Mouse (Mus musculus) embryonic facial prominence, embryonic 14.5 days (tissue): ENCODE data around the gene Serhl. TPM values are rescaled to one million over a fixed set of nuclear protein-coding genes. Genes with fewer than 3 reads are reported as not detected.
"Not testable (repeated sequence)": the region's sequence is repeated elsewhere in the genome, so short reads cannot be mapped to it uniquely, and the experiment has no call there.

Experiments
- ATAC-seq: fragments of 200-750 bp; cut with Nextera tagmentation; 2 replicates; pipeline ENCODE4 v1.8.0; 2017; ENCODE audit warnings: low read depth, moderate number of reproducible peaks, moderate TSS enrichment
- DNase-seq: peaks from one replicate; pipeline ENCODE4 v3.0.0-alpha.2; 2015; ENCODE audit warnings: low spot score
- H3K27ac ChIP-seq: fragments of 300-500 bp; sonication (generic); replicated peaks from 2 replicates; pipeline ENCODE4 v1.5.1; 2014; ENCODE audit warnings: low read depth, mild to moderate bottlenecking, low read length, moderate library complexity
- H3K27me3 ChIP-seq: fragments of 300-500 bp; sonication (generic); replicated peaks from 2 replicates; pipeline ENCODE4 v1.6.1; 2014; ENCODE audit warnings: low read length; ENCODE audit not compliant: control insufficient read depth, insufficient read depth
- H3K36me3 ChIP-seq: fragments of 300-500 bp; sonication (generic); 2 replicates; pipeline ENCODE4 v1.6.1; 2014; ENCODE audit warnings: low read length, mixed read lengths; ENCODE audit not compliant: control insufficient read depth, insufficient read depth
- H3K4me1 ChIP-seq: fragments of 300-500 bp; sonication (generic); 2 replicates; pipeline ENCODE4 v1.6.1; 2014; ENCODE audit warnings: antibody characterized with exemption, low read length; ENCODE audit not compliant: control insufficient read depth, insufficient read depth
- H3K4me2 ChIP-seq: fragments of 300-500 bp; sonication (generic); 2 replicates; pipeline ENCODE4 v1.6.1; 2014; ENCODE audit warnings: low read depth, mild to moderate bottlenecking, low read length, moderate library complexity, mixed read lengths
- H3K4me3 ChIP-seq: fragments of 300-500 bp; sonication (generic); 2 replicates; pipeline ENCODE4 v1.5.1; 2014; ENCODE audit warnings: low read depth, mild to moderate bottlenecking, low read length
- H3K9ac ChIP-seq: fragments of 300-500 bp; sonication (generic); 2 replicates; pipeline ENCODE4 v1.6.1; 2014; ENCODE audit warnings: low read depth, mild to moderate bottlenecking, low read length, moderate library complexity, mixed read lengths
- H3K9me3 ChIP-seq: fragments of 300-500 bp; sonication (generic); 2 replicates; pipeline ENCODE4 v1.6.1; 2016; ENCODE audit warnings: low read length; ENCODE audit not compliant: control insufficient read depth
- WGBS: fragments of 180-500 bp; shearing (Covaris S2); extraction: QIAGEN DNeasy Blood & Tissue Kit; methylation state at CpG from one replicate; pipeline ENCODE4 v1.1.7; 2014; 5-methylcytosine and 5-hydroxymethylcytosine counted together
- polyA plus RNA-seq: library from polyadenylated mRNA; unstranded; fragments of >200 nt; fragmentation: Nextera tagmentation; extraction: Ambion mirVana; gene quantifications from 2 replicates; pipeline ENCODE4 v1.2.1, GENCODE M21; 2014

Gene Serhl
- polyA plus RNA-seq, 1 experiment from 2014 or later, result 63.8 TPM

GRCm38 (mm10) chr15:83053261-83053660 is 36.0 kb upstream of the Serhl start:
- WGBS, result 48% methylated on average over 11 of the region's 11 CpGs
- Histone ChIP-seq H3K9ac (no peak overlapping the region), H3K36me3 (no peaks in the 10 kb centered on the region), H3K27ac (no peak overlapping the region), H3K4me2 (no peak overlapping the region), H3K9me3 (peaks cover 4% of the 10 kb centered on the region; the same call in 1 of the 2 replicates), H3K4me3 (no peak overlapping the region), H3K4me1 (peaks cover 9% of the 10 kb centered on the region), H3K27me3 (no peaks in the 10 kb centered on the region; the same call in 1 of the 2 replicates)
- DNase-seq (no peak), ATAC-seq (no peak)

GRCm38 (mm10) chr15:83055569-83055968 is 33.7 kb upstream of the Serhl start:
- Histone ChIP-seq H3K27ac (no peak overlapping the region), H3K4me1 (peaks cover 9% of the 10 kb centered on the region), H3K27me3 (no peaks in the 10 kb centered on the region; the same call in 1 of the 2 replicates), H3K9me3 (peaks cover 4% of the 10 kb centered on the region; the same call in 1 of the 2 replicates), H3K36me3 (no peaks in the 10 kb centered on the region), H3K9ac (no peak overlapping the region), H3K4me3 (no peak overlapping the region), H3K4me2 (no peak overlapping the region)
- no peak for ATAC-seq
- WGBS, result 45% methylated on average over 5 of the region's 5 CpGs
- no peak for DNase-seq

GRCm38 (mm10) chr15:83056378-83057083 is 32.8 kb upstream of the Serhl start:
- H3K27me3 ChIP-seq, result no peaks in the 10 kb centered on the region; the same call in 1 of the 2 replicates
- 1% methylated on average over 28 of the region's 29 CpGs for WGBS
- H3K9me3 ChIP-seq, result peaks cover 4% of the 10 kb centered on the region; the same call in 1 of the 2 replicates
- peak overlapping the region; percentile 54 for H3K9ac ChIP-seq
- H3K4me3 ChIP-seq, result peak overlapping the region; percentile 38
- H3K27ac ChIP-seq, result no peak overlapping the region
- peak; percentile 59 for ATAC-seq
- DNase-seq, result peak; percentile 56
- peaks cover 9% of the 10 kb centered on the region for H3K4me1 ChIP-seq
- H3K36me3 ChIP-seq, result no peaks in the 10 kb centered on the region
- H3K4me2 ChIP-seq, result peak overlapping the region; percentile 71

- no peak overlapping the region for H3K27ac ChIP-seq
- peaks cover 9% of the 10 kb centered on the region for H3K4me1 ChIP-seq
- H3K9me3 ChIP-seq, result peaks cover 4% of the 10 kb centered on the region; the same call in 1 of the 2 replicates
- H3K4me2 ChIP-seq, result no peak overlapping the region
- H3K9ac ChIP-seq, result no peak overlapping the region
- H3K36me3 ChIP-seq, result no peaks in the 10 kb centered on the region
- DNase-seq (no peak), ATAC-seq (no peak)
- H3K4me3 ChIP-seq, result no peak overlapping the region
- H3K27me3 ChIP-seq, result no peaks in the 10 kb centered on the region; the same call in 1 of the 2 replicates
- 73% methylated on average over 8 of the region's 8 CpGs for WGBS
These were observed 31.8 kb upstream of the Serhl start for GRCm38 (mm10) chr15:83057533-83057932.

- DNase-seq (peak; percentile 67), ATAC-seq (no peak)
- no peaks in the 10 kb centered on the region; the same call in 1 of the 2 replicates for H3K27me3 ChIP-seq
- H3K4me3 ChIP-seq, result no peak overlapping the region
- no peaks in the 10 kb centered on the region for H3K36me3 ChIP-seq
- no peak overlapping the region for H3K27ac ChIP-seq
- 34% methylated on average over 5 of the region's 5 CpGs for WGBS
- peaks cover 9% of the 10 kb centered on the region for H3K4me1 ChIP-seq
- peaks cover 4% of the 10 kb centered on the region; the same call in 1 of the 2 replicates for H3K9me3 ChIP-seq
- no peak overlapping the region for H3K9ac ChIP-seq
- H3K4me2 ChIP-seq, result no peak overlapping the region
These were observed 30.1 kb upstream of the Serhl start for GRCm38 (mm10) chr15:83059233-83059660.

GRCm38 (mm10) chr15:83061689-83062088 is 27.6 kb upstream of the Serhl start:
- ATAC-seq (no peak), DNase-seq (no peak)
- 14% methylated on average over 5 of the region's 5 CpGs for whole genome bisulfite sequencing
- Histone ChIP-seq H3K4me1 (peaks cover 4% of the 10 kb centered on the region), H3K4me3 (no peak overlapping the region), H3K9ac (no peak overlapping the region), H3K27me3 (no peaks in the 10 kb centered on the region), H3K4me2 (no peak overlapping the region), H3K9me3 (peaks cover 4% of the 10 kb centered on the region; the same call in 1 of the 2 replicates), H3K36me3 (no peaks in the 10 kb centered on the region), H3K27ac (no peak overlapping the region)

- H3K27ac ChIP-seq, ATAC-seq, H3K9ac ChIP-seq, H3K9me3 ChIP-seq, H3K4me2 ChIP-seq, H3K4me3 ChIP-seq, H3K4me1 ChIP-seq, H3K27me3 ChIP-seq, H3K36me3 ChIP-seq, DNase-seq: not testable (repeated sequence)
- WGBS, result 91% methylated on average over 2 of the region's 2 CpGs
These were observed 26.7 kb upstream of the Serhl start for GRCm38 (mm10) chr15:83062582-83062981.

GRCm38 (mm10) chr15:83065543-83065942 is 23.8 kb upstream of the Serhl start:
- Histone ChIP-seq H3K9ac (no peak overlapping the region), H3K27me3 (no peaks in the 10 kb centered on the region), H3K4me2 (no peak overlapping the region), H3K4me1 (no peaks in the 10 kb centered on the region), H3K27ac (no peak overlapping the region), H3K9me3 (no peaks in the 10 kb centered on the region), H3K36me3 (no peaks in the 10 kb centered on the region), H3K4me3 (no peak overlapping the region)
- 52% methylated on average over 4 of the region's 4 CpGs for WGBS
- DNase-seq (peak; percentile 72), ATAC-seq (peak; percentile 55; the same call in 1 of the 2 replicates)

- Histone ChIP-seq H3K36me3 (no peaks in the 10 kb centered on the region), H3K9me3 (peaks cover 8% of the 10 kb centered on the region; the same call in 1 of the 2 replicates), H3K27ac (no peak overlapping the region), H3K4me3 (no peak overlapping the region), H3K4me2 (no peak overlapping the region), H3K4me1 (no peaks in the 10 kb centered on the region), H3K27me3 (no peaks in the 10 kb centered on the region), H3K9ac (no peak overlapping the region)
- 92% methylated on average over 5 of the region's 5 CpGs for WGBS
- ATAC-seq (no peak), DNase-seq (no peak)
These were observed 21.0 kb upstream of the Serhl start for GRCm38 (mm10) chr15:83068270-83068669.
